Mouse (Mus musculus) heart, adult 2 months (tissue): ENCODE measurements around the gene Fcmr.

Experiments used
- CTCF ChIP-seq: fragments of 200-600 bp; IDR thresholded peaks from 2 replicates; pipeline ENCODE4 v1.8.1; 2022; ENCODE audit warnings: antibody characterized with exemption, mild to moderate bottlenecking, moderate library complexity
- EP300 ChIP-seq: fragments of 200-500 bp; IDR thresholded peaks from 2 replicates; pipeline ENCODE4 v1.6.1; 2011; ENCODE audit warnings: low read depth, low read length, control low read depth; ENCODE audit not compliant: insufficient read depth
- POLR2A ChIP-seq: fragments of 200-500 bp; IDR thresholded peaks from 2 replicates; pipeline ENCODE4 v1.6.1; 2011; ENCODE audit warnings: mild to moderate bottlenecking, low read depth, low read length, control low read depth; ENCODE audit not compliant: insufficient read depth

DNA sequence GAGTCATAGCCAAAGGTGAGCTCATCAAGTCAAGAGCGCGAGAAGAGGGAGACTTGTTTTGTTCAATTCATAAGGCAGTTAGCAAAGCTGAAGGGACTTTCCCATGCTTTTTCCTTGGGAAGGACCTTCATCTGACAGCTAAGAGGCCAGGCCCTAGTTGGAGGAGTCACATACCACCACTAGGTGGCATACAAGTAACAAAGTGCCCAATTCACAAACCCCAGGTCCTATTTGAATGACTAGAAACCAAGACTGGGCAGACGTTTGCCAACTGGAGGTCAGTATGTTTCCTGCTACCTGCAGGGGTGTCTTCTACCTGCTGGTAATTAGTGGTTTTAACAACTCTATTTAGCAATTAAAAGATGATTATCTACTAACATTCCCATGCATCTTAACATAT, 9.7 kb downstream of the Fcmr start:
- TF ChIP-seq POLR2A (no peak), CTCF (peak; percentile 90), EP300 (no peak)
